Mouse (Mus musculus) limb, embryonic 12.5 days (tissue): ENCODE measurements around the gene Acod1. TPM values are rescaled to one million over a fixed set of nuclear protein-coding genes. Genes with fewer than 3 reads are reported as not detected.
A peak's percentile ranks its signal among the peaks of the same experiment; 100 is the strongest.

Experiments used
- ATAC-seq: fragments of 200-750 bp; cut with Nextera tagmentation; 2 replicates; pipeline ENCODE4 v1.8.0; 2017; ENCODE audit warnings: low read depth, moderate TSS enrichment; ENCODE audit not compliant: insufficient number of reproducible peaks, insufficient read depth, low FRiP score, low TSS enrichment
- H3K27ac ChIP-seq: fragments of 300-500 bp; sonication (generic); 2 replicates; pipeline ENCODE4 v1.5.1; 2016; ENCODE audit warnings: mild to moderate bottlenecking, moderate library complexity
- H3K27me3 ChIP-seq: fragments of 300-500 bp; sonication (generic); 2 replicates; pipeline ENCODE4 v1.6.1; 2016; ENCODE audit warnings: mild to moderate bottlenecking, moderate library complexity
- H3K36me3 ChIP-seq: fragments of 300-500 bp; sonication (generic); 2 replicates; pipeline ENCODE4 v1.6.1; 2016; ENCODE audit warnings: mild to moderate bottlenecking, moderate library complexity
- H3K4me1 ChIP-seq: fragments of 300-500 bp; sonication (generic); replicated peaks from 2 replicates; pipeline ENCODE4 v1.6.1; 2016
- H3K4me2 ChIP-seq: fragments of 300-500 bp; sonication (generic); 2 replicates; pipeline ENCODE4 v1.6.1; 2016; ENCODE audit warnings: mild to moderate bottlenecking, moderate library complexity
- H3K4me3 ChIP-seq: fragments of 300-500 bp; sonication (generic); replicated peaks from 2 replicates; pipeline ENCODE4 v1.5.1; 2016; ENCODE audit warnings: mild to moderate bottlenecking
- H3K9ac ChIP-seq: fragments of 300-500 bp; sonication (generic); replicated peaks from 2 replicates; pipeline ENCODE4 v1.6.1; 2016; ENCODE audit warnings: mild to moderate bottlenecking, moderate library complexity
- H3K9me3 ChIP-seq: fragments of 300-500 bp; sonication (generic); 2 replicates; pipeline ENCODE4 v1.6.1; 2016; ENCODE audit warnings: mild to moderate bottlenecking, moderate library complexity
- WGBS: fragments of 180-500 bp; shearing (Covaris S2); methylation state at CpG from one replicate; pipeline ENCODE4 v1.1.7; 2016; 5-methylcytosine and 5-hydroxymethylcytosine counted together
- polyA plus RNA-seq: library from polyadenylated mRNA; unstranded; fragments of >200 nt; fragmentation: Nextera tagmentation; extraction: Ambion mirVana; gene quantifications from 2 replicates; pipeline ENCODE4 v1.2.1, GENCODE M21; 2016

Acod1 gene
- polyA plus RNA-seq, result not detected in 2 replicates

GRCm38 (mm10) chr14:103046677-103047076 is at the start of gene Acod1:
Acod1 (plus strand) TSS chr14:103046977.
- no peak for ATAC-seq
- no peaks in the 10 kb centered on the region for H3K27me3 ChIP-seq
- H3K9me3 ChIP-seq, result no peaks in the 10 kb centered on the region
- no peaks in the 10 kb centered on the region for H3K36me3 ChIP-seq
- 93% methylated on average over 2 of the region's 2 CpGs for WGBS
- H3K4me3 ChIP-seq, result no peak within 1 kb of the TSS
- H3K27ac ChIP-seq, result no peak within 1 kb of the TSS
- H3K9ac ChIP-seq, result no peak within 1 kb of the TSS
- H3K4me1 ChIP-seq, result no peaks in the 10 kb centered on the region
- H3K4me2 ChIP-seq, result no peak within 1 kb of the TSS

DNA sequence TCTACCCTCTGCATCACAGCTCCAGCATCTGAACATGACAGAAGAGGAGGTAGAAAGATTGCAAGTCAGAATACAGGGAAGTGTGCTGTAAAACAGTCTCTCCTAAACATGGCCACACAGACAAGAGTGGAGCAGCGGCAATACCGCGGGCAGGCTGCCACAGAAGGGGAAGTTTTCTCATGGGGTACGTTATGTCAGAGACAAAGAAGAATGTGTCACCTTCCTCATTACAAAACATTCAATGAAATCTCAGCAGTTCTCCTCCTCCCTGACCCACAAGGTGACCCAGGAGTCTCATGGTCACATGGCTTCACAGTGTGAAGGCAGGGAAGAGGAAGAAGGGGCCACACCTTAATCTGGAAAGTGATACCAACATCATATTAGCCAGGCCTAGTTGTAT is 39.0 kb upstream of the Acod1 start:
- no peak for ATAC-seq
- no peaks in the 10 kb centered on the region for H3K27me3 ChIP-seq
- no peak overlapping the region for H3K4me2 ChIP-seq
- H3K9ac ChIP-seq, result no peak overlapping the region
- H3K4me3 ChIP-seq, result no peak overlapping the region
- H3K9me3 ChIP-seq, result peaks cover 3% of the 10 kb centered on the region; the same call in 1 of the 2 replicates
- WGBS, result 88% methylated on average over 4 of the region's 4 CpGs
- H3K36me3 ChIP-seq, result no peaks in the 10 kb centered on the region
- no peak overlapping the region for H3K27ac ChIP-seq
- no peaks in the 10 kb centered on the region for H3K4me1 ChIP-seq

DNA sequence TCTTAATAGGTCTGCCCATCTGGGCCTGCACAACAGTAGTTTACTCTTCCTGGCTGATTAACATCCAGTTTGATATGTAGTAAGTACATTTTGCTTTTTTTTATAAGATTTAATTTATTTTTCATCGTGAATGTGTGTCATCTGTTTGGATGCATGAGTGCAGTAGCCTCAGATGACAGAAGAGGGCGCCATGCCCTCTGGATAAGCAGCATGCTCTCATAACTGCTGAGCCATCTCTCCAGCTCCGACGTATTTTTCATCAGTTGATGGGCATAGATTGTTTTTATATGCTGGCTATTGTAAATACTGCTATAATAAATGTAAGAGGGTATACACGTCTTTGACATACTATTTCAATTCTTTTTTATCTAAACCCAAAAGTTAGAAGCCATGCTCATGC is 35.0 kb upstream of the Acod1 start:
- Histone ChIP-seq H3K4me2 (no peak overlapping the region), H3K9me3 (no peaks in the 10 kb centered on the region), H3K27ac (no peak overlapping the region), H3K9ac (no peak overlapping the region), H3K36me3 (no peaks in the 10 kb centered on the region), H3K27me3 (no peaks in the 10 kb centered on the region), H3K4me1 (no peaks in the 10 kb centered on the region), H3K4me3 (no peak overlapping the region)
- WGBS, result 41% methylated on average over 5 of the region's 5 CpGs
- no peak for ATAC-seq

- no peaks in the 10 kb centered on the region for H3K4me1 ChIP-seq
- WGBS, result 31% methylated on average over 4 of the region's 4 CpGs
- no peak overlapping the region for H3K27ac ChIP-seq
- no peaks in the 10 kb centered on the region for H3K27me3 ChIP-seq
- H3K9me3 ChIP-seq, result no peaks in the 10 kb centered on the region
- no peak overlapping the region for H3K4me3 ChIP-seq
- peak; percentile 84 for ATAC-seq
- H3K9ac ChIP-seq, result no peak overlapping the region
- H3K4me2 ChIP-seq, result no peak overlapping the region
- H3K36me3 ChIP-seq, result no peaks in the 10 kb centered on the region
Measured at GRCm38 (mm10) chr14:103012563-103013150, 34.1 kb upstream of the Acod1 start.

DNA sequence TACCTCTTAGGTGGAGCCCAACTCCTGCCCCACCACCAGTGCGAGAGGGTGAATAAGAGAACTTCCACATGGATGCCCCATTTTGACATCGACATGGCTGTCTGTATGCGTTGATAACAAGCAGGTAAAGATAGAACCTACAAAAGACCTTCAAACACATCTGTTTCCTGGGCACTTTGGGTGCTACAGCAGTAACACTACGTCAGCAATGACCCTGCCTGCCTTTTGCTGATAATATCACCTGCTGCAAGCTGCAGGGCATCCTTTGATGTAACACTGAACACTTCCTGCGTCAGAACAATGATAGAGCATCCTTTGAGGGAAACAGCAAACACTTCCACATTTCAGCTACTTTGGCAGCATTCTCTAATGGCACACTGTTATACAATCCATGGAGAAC is 29.8 kb upstream of the Acod1 start:
- ATAC-seq, result no peak
- H3K27me3 ChIP-seq, result no peaks in the 10 kb centered on the region
- WGBS, result 67% methylated on average over 5 of the region's 5 CpGs
- no peak overlapping the region for H3K4me3 ChIP-seq
- H3K4me2 ChIP-seq, result no peak overlapping the region
- no peaks in the 10 kb centered on the region for H3K9me3 ChIP-seq
- no peaks in the 10 kb centered on the region for H3K36me3 ChIP-seq
- no peaks in the 10 kb centered on the region for H3K4me1 ChIP-seq
- no peak overlapping the region for H3K27ac ChIP-seq
- H3K9ac ChIP-seq, result no peak overlapping the region

DNA sequence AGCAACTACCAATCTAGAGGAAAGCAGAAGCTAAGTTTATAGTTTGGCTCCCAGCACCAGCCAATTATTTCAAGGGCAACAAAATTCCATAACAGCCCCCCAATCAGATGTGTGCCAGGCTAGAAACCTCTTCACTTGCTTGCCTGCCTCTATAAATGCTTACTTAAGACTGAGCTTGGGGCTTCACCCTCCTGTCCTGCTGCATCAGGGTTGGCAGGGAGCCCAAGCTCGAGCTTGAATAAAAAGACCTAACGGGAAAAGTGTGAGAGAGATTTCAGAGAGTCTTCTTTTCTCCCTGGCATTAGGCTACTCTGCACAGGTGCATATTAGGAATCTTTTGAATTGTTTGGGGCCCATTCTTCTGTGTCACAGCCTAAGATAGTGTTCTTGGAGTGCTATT is 26.7 kb upstream of the Acod1 start:
- no peaks in the 10 kb centered on the region for H3K4me1 ChIP-seq
- WGBS, result 64% methylated on average over 2 of the region's 2 CpGs
- H3K9ac ChIP-seq, result no peak overlapping the region
- no peaks in the 10 kb centered on the region for H3K36me3 ChIP-seq
- no peak for ATAC-seq
- no peak overlapping the region for H3K4me3 ChIP-seq
- H3K27ac ChIP-seq, result no peak overlapping the region
- no peaks in the 10 kb centered on the region for H3K9me3 ChIP-seq
- no peak overlapping the region for H3K4me2 ChIP-seq
- H3K27me3 ChIP-seq, result no peaks in the 10 kb centered on the region

DNA sequence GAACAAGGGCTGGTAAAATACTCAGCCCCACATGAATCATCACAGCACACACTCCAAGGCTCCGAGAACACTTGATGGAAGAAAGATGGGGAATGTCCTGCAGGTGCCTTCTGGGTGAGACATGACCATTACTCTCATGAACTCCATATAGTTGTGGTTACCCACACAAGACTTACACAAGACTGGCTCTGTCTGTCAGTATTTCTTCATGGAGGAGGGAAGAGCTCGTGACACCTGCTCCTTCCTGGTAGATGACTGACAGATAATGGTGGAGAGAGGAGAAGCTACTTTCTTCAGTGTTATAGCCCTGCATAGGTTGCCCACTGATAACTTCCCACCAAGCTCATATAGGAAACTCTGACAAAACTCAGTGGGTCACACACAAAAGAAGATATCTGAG is 17.6 kb upstream of the Acod1 start:
- H3K36me3 ChIP-seq, result no peaks in the 10 kb centered on the region
- no peak for ATAC-seq
- WGBS, result 76% methylated on average over 2 of the region's 2 CpGs

DNA sequence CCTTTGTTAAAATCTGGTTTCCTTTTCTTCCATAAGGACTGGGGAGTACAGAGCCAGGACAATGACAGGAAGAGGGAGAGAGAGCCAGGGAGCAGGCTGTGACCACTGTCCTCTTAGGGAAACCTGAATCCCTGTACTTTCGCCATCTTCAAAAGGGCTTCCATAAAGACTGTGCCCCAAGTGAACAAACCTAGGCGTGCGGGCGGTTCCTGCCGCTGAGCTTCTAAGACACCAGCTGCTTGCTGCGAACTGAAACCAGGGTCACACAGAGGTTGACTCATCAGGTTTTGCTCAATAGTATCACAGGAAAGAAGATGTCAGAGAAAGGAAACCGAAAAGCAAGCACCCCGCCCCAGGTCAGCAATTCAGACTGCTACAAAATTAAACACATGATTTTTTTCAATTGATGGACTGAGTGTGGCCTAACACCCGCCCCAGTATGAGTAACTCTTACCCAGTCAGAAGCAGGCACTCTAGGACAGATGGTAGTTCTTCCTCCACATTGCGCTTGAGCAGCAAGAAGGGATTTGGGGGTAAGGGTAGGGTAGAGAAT is 13.4 kb upstream of the Acod1 start:
- H3K4me2 ChIP-seq, result no peak overlapping the region
- no peak overlapping the region for H3K9ac ChIP-seq
- H3K27me3 ChIP-seq, result no peaks in the 10 kb centered on the region
- H3K9me3 ChIP-seq, result no peaks in the 10 kb centered on the region
- H3K36me3 ChIP-seq, result no peaks in the 10 kb centered on the region
- no peaks in the 10 kb centered on the region for H3K4me1 ChIP-seq
- no peak overlapping the region for H3K27ac ChIP-seq
- WGBS, result 77% methylated on average over 10 of the region's 10 CpGs
- ATAC-seq, result no peak
- no peak overlapping the region for H3K4me3 ChIP-seq

More for the DNA sequence above, 17.6 kb upstream of the Acod1 start:
- H3K9me3 ChIP-seq, result no peaks in the 10 kb centered on the region
- H3K4me3 ChIP-seq, result no peak overlapping the region
- H3K27ac ChIP-seq, result no peak overlapping the region
- no peaks in the 10 kb centered on the region for H3K27me3 ChIP-seq
- no peak overlapping the region for H3K9ac ChIP-seq
- H3K4me2 ChIP-seq, result no peak overlapping the region
- no peaks in the 10 kb centered on the region for H3K4me1 ChIP-seq

DNA sequence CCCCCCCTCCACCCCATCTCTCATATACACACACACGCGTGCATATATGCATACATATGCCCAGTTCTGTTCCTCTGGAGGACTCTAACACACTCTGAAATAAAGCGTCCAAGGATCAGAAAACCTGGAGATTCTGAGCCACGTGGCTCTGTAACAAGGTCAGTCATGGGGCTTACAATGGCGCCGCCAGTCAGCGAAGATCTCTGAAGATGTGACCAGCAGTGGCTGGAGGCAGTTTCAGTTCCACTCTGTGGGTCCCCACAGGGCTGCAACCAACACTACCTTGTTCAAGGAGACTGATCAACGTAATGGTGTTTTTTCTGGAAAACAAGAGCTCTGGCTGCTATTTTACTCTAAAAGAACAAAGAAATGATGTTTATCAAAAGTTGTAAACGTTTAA is 12.7 kb upstream of the Acod1 start:
- Histone ChIP-seq H3K27ac (no peak overlapping the region), H3K36me3 (no peaks in the 10 kb centered on the region), H3K9me3 (no peaks in the 10 kb centered on the region), H3K9ac (no peak overlapping the region), H3K4me1 (no peaks in the 10 kb centered on the region), H3K4me3 (no peak overlapping the region), H3K27me3 (no peaks in the 10 kb centered on the region), H3K4me2 (no peak overlapping the region)
- ATAC-seq, result no peak
- WGBS, result 90% methylated on average over 9 of the region's 9 CpGs

DNA sequence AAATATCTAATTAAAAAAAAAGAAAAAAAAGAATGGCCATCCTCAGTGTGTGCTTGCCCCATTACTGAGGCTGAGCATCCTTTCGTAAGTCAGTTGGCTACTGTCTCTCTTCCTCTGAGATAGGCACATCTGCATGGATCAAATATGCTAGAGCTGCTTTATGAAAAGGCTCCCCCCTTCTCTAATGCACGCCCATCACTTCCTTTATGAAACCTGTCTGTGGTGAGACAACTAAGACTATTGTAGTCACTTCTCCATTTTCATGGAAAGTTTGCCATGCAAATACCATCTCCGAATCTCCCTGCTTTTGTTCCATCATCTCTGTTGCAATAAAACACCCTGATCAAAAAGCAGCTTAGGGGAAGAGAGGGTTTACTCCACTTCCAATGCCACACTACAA is 9.8 kb upstream of the Acod1 start:
- ATAC-seq, result no peak
- WGBS, result 87% methylated on average over 3 of the region's 3 CpGs
- Histone ChIP-seq H3K4me2 (no peak overlapping the region), H3K9ac (no peak overlapping the region), H3K4me1 (no peaks in the 10 kb centered on the region), H3K27me3 (no peaks in the 10 kb centered on the region), H3K36me3 (no peaks in the 10 kb centered on the region), H3K9me3 (no peaks in the 10 kb centered on the region), H3K4me3 (no peak overlapping the region), H3K27ac (no peak overlapping the region)

DNA sequence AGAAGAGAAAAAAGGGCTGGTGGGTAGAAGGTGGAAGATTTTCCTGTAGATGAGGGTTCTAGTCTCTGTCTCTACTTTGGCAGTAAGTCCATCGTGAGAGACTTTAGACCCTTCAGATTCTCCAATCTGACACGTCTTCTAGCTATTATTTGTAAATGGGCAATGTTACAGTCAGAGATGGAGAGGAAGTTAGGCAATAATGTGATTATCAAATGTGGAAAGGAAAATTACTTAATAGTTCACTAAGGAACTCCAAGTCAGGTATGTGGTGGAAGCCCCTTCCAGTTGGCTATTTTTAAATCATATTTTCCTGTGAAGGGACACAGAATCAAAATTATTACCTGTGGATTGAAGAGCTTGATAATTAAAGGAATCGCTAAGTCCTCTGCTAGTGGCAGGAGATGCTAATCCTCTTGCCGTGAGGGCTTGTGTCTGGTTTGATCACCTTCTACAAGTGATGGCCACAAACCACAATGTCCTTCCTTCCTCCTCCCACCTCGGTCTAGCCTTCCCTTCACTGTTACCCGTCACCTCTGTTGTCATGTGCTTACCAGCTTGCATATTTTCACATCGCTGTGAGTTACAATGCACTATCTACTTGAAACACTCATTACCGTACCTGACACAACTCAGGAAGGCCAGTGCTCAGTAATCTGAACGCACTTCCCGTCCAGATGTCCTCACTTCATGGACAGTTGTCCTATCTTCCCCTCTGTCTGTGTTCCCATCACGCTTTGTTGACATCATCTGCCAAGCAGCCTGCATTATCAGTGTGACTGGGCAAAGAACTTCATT is 1.7 kb downstream of the Acod1 start:
- H3K27ac ChIP-seq, result no peak overlapping the region
- no peak overlapping the region for H3K4me3 ChIP-seq
- H3K4me2 ChIP-seq, result no peak overlapping the region
- ATAC-seq, result no peak
- H3K27me3 ChIP-seq, result no peaks in the 10 kb centered on the region
- 83% methylated on average over 11 of the region's 11 CpGs for WGBS
- no peaks in the 10 kb centered on the region for H3K9me3 ChIP-seq
- no peaks in the 10 kb centered on the region for H3K4me1 ChIP-seq
- H3K36me3 ChIP-seq, result no peaks in the 10 kb centered on the region
- H3K9ac ChIP-seq, result no peak overlapping the region
